Mouse (Mus musculus) heart, postnatal 14 days (tissue): ENCODE results near the gene Mapkap1. TPM values are rescaled to one million over a fixed set of nuclear protein-coding genes. Genes with fewer than 3 reads are reported as not detected.

Experiments
- DNase-seq, 2 experiments: peaks; one replicate each; pipeline ENCODE4 v3.0.0; 2021 to 2022
- intact Hi-C: fragments of 180-260 bp; cut with DNase I; formaldehyde crosslinking; loops from one replicate; pipeline ENCODE4 v1.15.1; 2025
- long read RNA-seq, 2 experiments: library from polyadenylated mRNA; stranded (forward); transcript quantifications; one replicate each; pipeline ENCODE4 v2.0.0; 2021
- total RNA-seq, 2 experiments: library from RNA; stranded (reverse); gene quantifications; 2 replicates each; pipeline ENCODE4 v1.2.3; 2021

Mapkap1 gene
- total RNA-seq, result 10 to 100 TPM; 61.0 to 64.4 TPM
- long read RNA-seq, experiment 1, transcript Mapkap1-204 (11 exons, 1,630 nt), result minor isoform, 8 of 108 reads
- long read RNA-seq, experiment 1, transcript Mapkap1-209 (12 exons, 3,111 nt), result major isoform, 34 of 108 reads
- long read RNA-seq, experiment 1, partial matches to known transcripts, result 0 of 108 reads
- long read RNA-seq, experiment 1, other reads (novel, unspliced or antisense), result 66 of 108 reads
- long read RNA-seq, experiment 2, transcript Mapkap1-204 (11 exons, 1,630 nt), result minor isoform, 7 of 113 reads
- long read RNA-seq, experiment 2, transcript Mapkap1-209 (12 exons, 3,111 nt), result major isoform, 36 of 113 reads
- long read RNA-seq, experiment 2, partial matches to known transcripts, result 2 of 113 reads
- long read RNA-seq, experiment 2, other reads (novel, unspliced or antisense), result 66 of 113 reads

- intact Hi-C loops, result loop anchor here (1.0 kb wide), 1 partner anchor 36 kb away; no protein-coding TSS in a partner anchor
- peak; percentile 97 to 98 for DNase-seq
Observed at GRCm38 (mm10) chr2:34406601-34407464, at the start of gene Mapkap1. Gene Mapkap1, plus strand, starts transcription at chr2:34406771.

GRCm38 (mm10) chr2:34363678-34364077 lies 42.9 kb upstream of the Mapkap1 start:
- intact Hi-C loops, result loop anchor here (10.0 kb wide), 1 partner anchor 389 kb away; no protein-coding TSS in a partner anchor
- no peak for DNase-seq

- intact Hi-C loops, result loop anchor here (10.0 kb wide), 1 partner anchor 392 kb away; no protein-coding TSS in a partner anchor
- DNase-seq, result no peak
Observed at GRCm38 (mm10) chr2:34367024-34367423, 39.5 kb upstream of the Mapkap1 start.

- no peak for DNase-seq
- intact Hi-C loops, result loop anchor here (10.0 kb wide), 1 partner anchor 394 kb away; no protein-coding TSS in a partner anchor
Observed at GRCm38 (mm10) chr2:34368396-34368795, 38.2 kb upstream of the Mapkap1 start.

- no peak for DNase-seq
- intact Hi-C loops, result no loop called here
Observed at GRCm38 (mm10) chr2:34370349-34370724, 36.2 kb upstream of the Mapkap1 start.

- intact Hi-C loops, result loop anchor here (1.0 kb wide), 1 partner anchor 35 kb away; the partner anchor contains the start of gene Mapkap1
Observed at GRCm38 (mm10) chr2:34370725-34371440, 35.7 kb upstream of the Mapkap1 start.

GRCm38 (mm10) chr2:34371441-34372304 lies 34.9 kb upstream of the Mapkap1 start:
- DNase-seq, result peak; percentile 61 to 76
- intact Hi-C loops, result loop anchor here (1.0 kb wide), 1 partner anchor 35 kb away; the partner anchor contains the start of gene Mapkap1

More at GRCm38 (mm10) chr2:34370725-34371440, 35.7 kb upstream of the Mapkap1 start:
- peak; percentile 50 to 58 for DNase-seq

- peak; percentile 99 for DNase-seq
- intact Hi-C loops, result no loop called here
Observed at GRCm38 (mm10) chr2:34372305-34373301, 34.0 kb upstream of the Mapkap1 start, which contains the start of gene Pbx3. Gene Pbx3, minus strand, starts transcription at chr2:34373142.

- no peak for DNase-seq
- intact Hi-C loops, result no loop called here
Observed at GRCm38 (mm10) chr2:34373886-34374285, 32.7 kb upstream of the Mapkap1 start.

GRCm38 (mm10) chr2:34374349-34374748 lies 32.2 kb upstream of the Mapkap1 start:
- intact Hi-C loops, result no loop called here
- DNase-seq, result no peak

GRCm38 (mm10) chr2:34378930-34379329 lies 27.6 kb upstream of the Mapkap1 start:
- intact Hi-C loops, result no loop called here
- DNase-seq, result no peak

GRCm38 (mm10) chr2:34399535-34399934 lies 7.0 kb upstream of the Mapkap1 start:
- DNase-seq, result no peak
- intact Hi-C loops, result no loop called here

GRCm38 (mm10) chr2:34407596-34407995 lies 1.0 kb downstream of the Mapkap1 start:
- DNase-seq, result no peak
- intact Hi-C loops, result no loop called here

GRCm38 (mm10) chr2:34408341-34408740 lies 1.8 kb downstream of the Mapkap1 start:
- DNase-seq, result no peak
- intact Hi-C loops, result no loop called here

GRCm38 (mm10) chr2:34409741-34410340 lies 3.3 kb downstream of the Mapkap1 start:
- intact Hi-C loops, result loop anchor here (10.0 kb wide), 1 partner anchor 105 kb away; no protein-coding TSS in a partner anchor
- no peak for DNase-seq

- no peak for DNase-seq
- intact Hi-C loops, result no loop called here
Observed at GRCm38 (mm10) chr2:34420256-34420655, 13.7 kb downstream of the Mapkap1 start.

- intact Hi-C loops, result no loop called here
- no peak for DNase-seq
Observed at GRCm38 (mm10) chr2:34424186-34424585, 17.6 kb downstream of the Mapkap1 start.
